In the genomic region with DNA sequence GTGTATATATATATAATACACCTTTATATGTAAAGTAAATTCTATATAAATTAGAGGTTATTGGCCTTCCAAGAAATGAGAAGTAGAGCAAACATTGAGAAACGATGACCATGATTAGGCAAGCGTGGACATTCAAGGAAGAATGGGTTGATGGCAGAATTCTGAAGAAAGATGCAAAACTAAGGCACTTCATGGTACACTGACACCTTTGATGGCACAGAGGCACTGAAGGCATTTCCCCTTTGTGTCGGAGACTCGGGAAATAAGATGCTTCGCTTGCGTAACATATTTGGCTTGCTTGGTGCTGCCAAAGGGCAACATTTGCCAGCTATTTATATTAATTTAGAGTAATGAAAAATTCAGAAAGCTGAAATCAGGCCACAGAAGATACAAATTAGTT, we compare ENCODE assay signal across 23 mouse cellular contexts.
"Had no signal": no experiment of that assay in that cellular context is flagged by ENCODE, and none has a peak within 500 bp of the region (broad histone marks: within the 10 kb centered on the region; RNA-seq: fewer than 3 reads in every experiment).

No protein-coding gene starts in this region.

- H3K36me3 ChIP-seq: kidney, embryonic 15.5 days; limb, embryonic 12.5 days; limb, embryonic 15.5 days; midbrain, embryonic 10.5 days; neural tube, embryonic 13.5 days had no signal

- H3K27ac ChIP-seq: kidney, embryonic 15.5 days; left cerebral cortex, adult 2 months; limb, embryonic 12.5 days; limb, embryonic 15.5 days; liver, embryonic 14.5 days; midbrain, embryonic 10.5 days; neural tube, embryonic 13.5 days had no signal

- DNase-seq: kidney, adult 8-10 months; kidney, postnatal 10 days; kidney, postnatal 36 days; layer of hippocampus, postnatal 36 days; liver, postnatal 0 days; lung, embryonic 14.5 days; lung, postnatal 4 days; midbrain, embryonic 14.5 days; retina, postnatal 1 day; right cerebral cortex, postnatal 25 days; spleen, adult 18-20 months; thymus, adult 18-20 months; thymus, postnatal 36 days had no signal

- ATAC-seq: intestine, postnatal 0 days; liver, postnatal 0 days; lung, postnatal 0 days had no signal

- H3K27me3 ChIP-seq: kidney, embryonic 15.5 days; limb, embryonic 12.5 days; limb, embryonic 15.5 days; megakaryocyte, embryonic 14.5 days; neural tube, embryonic 13.5 days had no signal

- H3K4me1 ChIP-seq: kidney, embryonic 15.5 days; limb, embryonic 12.5 days; limb, embryonic 15.5 days; midbrain, embryonic 10.5 days; neural tube, embryonic 13.5 days had no signal

- H3K4me3 ChIP-seq: kidney, embryonic 15.5 days; left cerebral cortex, adult 2 months; limb, embryonic 12.5 days; limb, embryonic 15.5 days; megakaryocyte, embryonic 14.5 days; midbrain, embryonic 10.5 days; neural tube, embryonic 13.5 days had no signal
